Mouse (Mus musculus) stomach, postnatal 0 days (tissue): ENCODE results near the gene Sbno1. TPM values are rescaled to one million over a fixed set of nuclear protein-coding genes. Genes with fewer than 3 reads are reported as not detected.
"Not testable (repeated sequence)": the region's sequence is repeated elsewhere in the genome, so short reads cannot be mapped to it uniquely, and the experiment has no call there.

ENCODE experiments used
- ATAC-seq: fragments of 200-750 bp; cut with Nextera tagmentation; 2 replicates; pipeline ENCODE4 v1.8.0; 2017; ENCODE audit not compliant: low FRiP score, low TSS enrichment
- DNase-seq: peaks from one replicate; pipeline ENCODE4 v3.0.0-alpha.2; 2016; ENCODE audit warnings: low spot score
- H3K27ac ChIP-seq: fragments of 300-500 bp; sonication (generic); replicated peaks from 2 replicates; pipeline ENCODE4 v1.5.1; 2014; ENCODE audit warnings: mild to moderate bottlenecking, control low read depth
- H3K27me3 ChIP-seq: fragments of 300-500 bp; sonication (generic); 2 replicates; pipeline ENCODE4 v1.6.1; 2014; ENCODE audit warnings: low read length; ENCODE audit not compliant: control insufficient read depth, insufficient read depth
- H3K36me3 ChIP-seq: fragments of 300-500 bp; sonication (generic); 2 replicates; pipeline ENCODE4 v1.6.1; 2014; ENCODE audit warnings: low read length, mixed read lengths; ENCODE audit not compliant: control insufficient read depth, insufficient read depth
- H3K4me1 ChIP-seq: fragments of 300-500 bp; sonication (generic); replicated peaks from 2 replicates; pipeline ENCODE4 v1.6.1; 2014; ENCODE audit warnings: antibody characterized with exemption; ENCODE audit not compliant: control insufficient read depth, insufficient read depth
- H3K4me2 ChIP-seq: fragments of 300-500 bp; sonication (generic); replicated peaks from 2 replicates; pipeline ENCODE4 v1.6.1; 2014; ENCODE audit warnings: low read depth, mild to moderate bottlenecking, control low read depth, moderate library complexity
- H3K4me3 ChIP-seq: fragments of 300-500 bp; sonication (generic); 2 replicates; pipeline ENCODE4 v1.5.1; 2014; ENCODE audit warnings: low read depth, low read length, control low read depth
- H3K9ac ChIP-seq: fragments of 300-500 bp; sonication (generic); 2 replicates; pipeline ENCODE4 v1.6.1; 2014; ENCODE audit warnings: mild to moderate bottlenecking, low read length, control low read depth, mixed read lengths
- H3K9me3 ChIP-seq: fragments of 300-500 bp; sonication (generic); 2 replicates; pipeline ENCODE4 v1.6.1; 2016; ENCODE audit warnings: low read length; ENCODE audit not compliant: control insufficient read depth
- CTCF ChIP-seq: IDR thresholded peaks from 2 replicates; pipeline ENCODE4 v1.5.1; 2016; ENCODE audit warnings: antibody characterized with exemption, low read depth, mild to moderate bottlenecking, moderate library complexity
- EP300 ChIP-seq: optimal IDR thresholded peaks from 2 replicates; pipeline ENCODE3; 2016; ENCODE audit warnings: antibody characterized with exemption
- WGBS: fragments of 180-500 bp; shearing (Covaris S2); extraction: QIAGEN DNeasy Blood & Tissue Kit; methylation state at CpG from one replicate; pipeline ENCODE4 v1.1.7; 2014; 5-methylcytosine and 5-hydroxymethylcytosine counted together
- polyA plus RNA-seq: library from polyadenylated mRNA; unstranded; fragments of >200 nt; fragmentation: Nextera tagmentation; extraction: Ambion mirVana; gene quantifications from 2 replicates; pipeline ENCODE4 v1.2.1, GENCODE M21; 2015

The Sbno1 gene
- polyA plus RNA-seq, 1 experiment from 2014 or later, result 45.2 TPM

DNA sequence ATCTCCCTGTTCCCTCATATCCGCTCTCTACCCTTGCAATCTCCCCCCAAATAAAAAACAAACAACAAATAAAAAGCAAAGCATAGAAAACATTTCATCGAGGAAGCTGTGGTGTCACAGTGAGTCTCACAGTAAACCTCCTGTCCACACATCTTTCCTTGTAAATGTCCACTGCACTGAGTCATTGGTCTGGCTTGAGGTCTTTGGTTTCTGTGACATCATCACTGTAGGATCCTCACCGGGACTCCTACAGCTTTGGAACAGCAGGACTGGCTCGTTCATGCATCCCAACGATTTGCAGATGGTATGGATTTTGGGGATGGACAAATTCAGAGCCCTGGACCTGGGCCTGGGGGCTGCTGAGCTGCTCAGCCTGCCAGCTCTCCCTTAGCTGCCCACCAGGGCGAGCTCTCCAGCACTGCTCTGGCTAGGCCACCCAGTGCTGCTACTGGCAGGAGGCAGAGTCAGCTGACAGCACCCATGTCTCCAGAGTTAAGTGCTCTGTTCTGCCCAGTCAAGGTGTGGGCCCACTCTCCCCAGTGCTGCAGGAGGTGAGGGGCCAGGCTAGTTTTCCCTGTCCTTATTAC is 84.0 kb downstream of the Sbno1 start:
- H3K4me3 ChIP-seq, H3K9ac ChIP-seq: not testable (repeated sequence)

DNA sequence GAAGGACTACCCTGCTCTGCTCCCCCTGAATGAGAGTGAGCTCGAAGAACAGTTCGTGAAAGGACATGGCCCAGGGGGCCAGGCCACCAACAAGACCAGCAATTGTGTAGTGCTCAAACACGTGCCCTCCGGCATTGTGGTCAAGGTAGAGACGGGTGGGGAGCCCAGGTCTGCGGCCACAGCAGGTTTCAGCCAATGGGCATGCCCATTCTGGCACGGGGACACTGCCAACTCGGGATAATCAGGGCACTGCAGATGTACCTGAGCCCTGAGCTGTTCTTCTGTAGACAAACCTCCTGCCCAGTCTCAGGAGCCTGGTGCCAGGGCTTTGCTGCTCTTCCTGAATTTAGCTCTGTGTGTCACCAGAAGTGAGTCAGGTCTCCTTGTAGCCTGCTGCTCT is 87.0 kb downstream of the Sbno1 start:
- Histone ChIP-seq H3K9ac (no peak overlapping the region), H3K27me3 (no peaks in the 10 kb centered on the region), H3K4me3 (no peak overlapping the region), H3K4me2 (no peak overlapping the region), H3K9me3 (no peaks in the 10 kb centered on the region), H3K27ac (peak overlapping the region; percentile 24; the same call in 1 of the 2 replicates), H3K4me1 (no peaks in the 10 kb centered on the region), H3K36me3 (no peaks in the 10 kb centered on the region)
- no peak for DNase-seq
- ATAC-seq, result no peak
- WGBS, result 84% methylated on average over 8 of the region's 8 CpGs
- TF ChIP-seq EP300 (no peak), CTCF (no peak)

More for the DNA sequence above, 84.0 kb downstream of the Sbno1 start:
- WGBS, result 60% methylated on average over 6 of the region's 6 CpGs
- peaks cover 11% of the 10 kb centered on the region; the same call in 1 of the 2 replicates for H3K36me3 ChIP-seq
- H3K9me3 ChIP-seq, H3K27me3 ChIP-seq, H3K4me1 ChIP-seq, H3K4me2 ChIP-seq, H3K27ac ChIP-seq: not testable (repeated sequence)
- peak; percentile 41 for TF ChIP-seq CTCF
- DNase-seq (peak; percentile 21), ATAC-seq (0 out of 2 replicates have a peak, but pooled peaks have one; percentile 30)

DNA sequence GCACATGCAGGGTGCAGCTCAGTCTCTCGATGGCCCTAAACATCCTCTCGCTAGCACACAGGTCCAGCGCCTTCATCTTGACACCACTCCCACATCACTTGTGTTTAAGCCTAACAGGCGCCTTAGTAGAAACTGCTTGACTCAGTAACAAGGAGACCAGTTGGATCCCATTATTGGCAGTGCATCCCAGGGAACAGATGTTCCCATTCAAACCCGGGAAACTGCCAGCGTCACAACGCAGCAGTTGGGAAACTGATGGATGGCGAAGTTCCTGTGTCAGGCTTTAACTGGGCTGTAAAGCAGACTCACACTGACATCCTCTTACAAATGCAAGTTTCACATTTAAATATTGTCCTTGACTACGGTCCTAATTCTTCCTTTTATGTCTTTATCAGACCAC is 87.9 kb downstream of the Sbno1 start:
- no peaks in the 10 kb centered on the region for H3K4me1 ChIP-seq
- no peaks in the 10 kb centered on the region for H3K36me3 ChIP-seq
- no peaks in the 10 kb centered on the region for H3K27me3 ChIP-seq
- no peak for TF ChIP-seq CTCF
- TF ChIP-seq EP300, result no peak
- H3K9me3 ChIP-seq, result no peaks in the 10 kb centered on the region
- 39% methylated on average over 9 of the region's 9 CpGs for WGBS
- no peak overlapping the region for H3K4me3 ChIP-seq
- H3K4me2 ChIP-seq, result no peak overlapping the region
- H3K9ac ChIP-seq, result no peak overlapping the region
- DNase-seq (no peak), ATAC-seq (no peak)
- H3K27ac ChIP-seq, result peak overlapping the region; percentile 13; the same call in 1 of the 2 replicates

DNA sequence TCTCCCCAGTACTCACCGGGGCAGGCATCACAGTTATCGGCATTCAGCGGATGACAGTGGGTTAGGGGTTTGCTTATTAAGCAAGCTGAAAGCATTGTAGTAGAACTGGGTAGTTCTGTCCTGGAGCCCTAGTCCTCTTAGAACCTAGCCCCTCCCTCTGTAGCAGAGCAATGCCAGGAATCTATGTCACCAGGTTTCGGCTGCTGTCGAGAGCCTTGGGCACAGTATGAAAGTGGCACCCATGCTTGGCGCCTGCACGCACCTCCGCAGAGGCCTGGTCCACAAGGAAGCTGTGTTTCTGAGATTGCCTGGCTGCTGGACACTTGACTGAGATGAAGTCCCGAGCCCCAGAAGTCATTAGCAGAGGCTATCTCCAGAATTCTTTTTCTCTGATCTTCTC is 88.7 kb downstream of the Sbno1 start:
- Histone ChIP-seq H3K4me3 (no peak overlapping the region), H3K4me2 (no peak overlapping the region), H3K9me3 (no peaks in the 10 kb centered on the region), H3K36me3 (no peaks in the 10 kb centered on the region), H3K27ac (no peak overlapping the region), H3K9ac (no peak overlapping the region), H3K4me1 (no peaks in the 10 kb centered on the region), H3K27me3 (no peaks in the 10 kb centered on the region)
- TF ChIP-seq CTCF (no peak), EP300 (no peak)
- ATAC-seq (peak; percentile 11; the same call in 1 of the 2 replicates), DNase-seq (no peak)
- 91% methylated on average over 9 of the region's 9 CpGs for WGBS

DNA sequence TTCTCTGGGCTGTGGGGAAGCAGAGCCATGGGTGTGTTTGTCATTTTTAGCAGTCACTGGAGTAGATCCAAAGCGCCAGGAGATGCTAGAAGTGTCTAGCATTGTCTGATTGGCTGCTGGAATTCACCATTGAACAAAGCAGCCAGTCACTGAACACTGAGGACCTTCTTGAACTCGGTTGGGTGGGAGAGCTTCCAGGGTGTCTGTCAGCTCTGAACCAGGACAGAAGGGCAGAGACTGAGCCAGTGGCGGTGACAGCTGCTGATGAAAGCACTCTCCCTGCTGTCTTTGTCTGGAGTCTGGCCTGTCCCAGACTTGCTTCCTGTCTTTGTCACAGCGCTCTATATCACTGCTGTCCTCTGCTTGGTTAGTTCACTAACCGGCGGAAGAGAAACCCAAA is 91.4 kb downstream of the Sbno1 start:
- TF ChIP-seq EP300 (no peak), CTCF (no peak)
- no peaks in the 10 kb centered on the region for H3K9me3 ChIP-seq
- no peak overlapping the region for H3K4me3 ChIP-seq
- no peaks in the 10 kb centered on the region for H3K4me1 ChIP-seq
- H3K36me3 ChIP-seq, result no peaks in the 10 kb centered on the region
- H3K9ac ChIP-seq, result no peak overlapping the region
- H3K27ac ChIP-seq, result peak overlapping the region; percentile 35; the same call in 1 of the 2 replicates
- no peak; the same call in 1 of the 2 replicates for ATAC-seq
- no peak overlapping the region for H3K4me2 ChIP-seq
- no peak for DNase-seq
- 58% methylated on average over 6 of the region's 6 CpGs for WGBS
- H3K27me3 ChIP-seq, result no peaks in the 10 kb centered on the region

DNA sequence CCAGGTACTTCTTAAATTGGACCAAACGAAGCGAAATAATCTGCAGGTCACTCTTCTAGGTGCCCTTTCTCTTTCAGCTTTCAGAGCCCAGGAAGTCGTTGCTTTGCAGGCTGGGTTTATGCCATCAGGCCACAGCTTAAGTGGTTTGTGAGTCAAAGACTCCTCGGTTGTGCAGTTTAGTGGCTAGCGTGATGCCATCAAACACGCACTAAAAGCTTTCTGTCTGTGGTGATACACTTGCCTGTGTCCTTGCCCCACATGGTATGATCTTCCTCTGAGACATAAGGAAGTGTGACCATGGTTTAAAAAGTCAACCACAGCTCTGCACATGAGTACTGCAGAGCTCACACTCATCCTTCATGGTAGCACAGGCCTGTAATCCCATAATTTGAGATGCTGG is 95.7 kb downstream of the Sbno1 start:
- H3K27ac ChIP-seq, result no peak overlapping the region

More for the DNA sequence above, 95.7 kb downstream of the Sbno1 start:
- ATAC-seq, result no peak
- DNase-seq, result no peak
- no peaks in the 10 kb centered on the region for H3K27me3 ChIP-seq
- H3K4me1 ChIP-seq, result 0 out of 2 replicates have a peak, but pooled peaks cover 3% of the 10 kb centered on the region
- H3K4me2 ChIP-seq, result no peak overlapping the region
- H3K9ac ChIP-seq, result no peak overlapping the region
- no peak overlapping the region for H3K4me3 ChIP-seq
- TF ChIP-seq CTCF, result no peak
- 94% methylated on average over 6 of the region's 6 CpGs for WGBS
- no peaks in the 10 kb centered on the region for H3K9me3 ChIP-seq
- no peaks in the 10 kb centered on the region for H3K36me3 ChIP-seq
